Mouse (Mus musculus) liver, adult 2 months (tissue): ENCODE results near the gene Gm20403.

Experiments used
- CTCF ChIP-seq: fragments of 200-500 bp; IDR thresholded peaks from 2 replicates; pipeline ENCODE4 v1.5.1; 2011; ENCODE audit warnings: low read depth, low read length, control low read depth
- POLR2A ChIP-seq: fragments of 200-500 bp; IDR thresholded peaks from 2 replicates; pipeline ENCODE4 v1.6.1; 2011; ENCODE audit warnings: low read length, control low read depth; ENCODE audit not compliant: insufficient read depth; ENCODE audit errors: extremely low read depth

- TF ChIP-seq CTCF: no peak
- TF ChIP-seq POLR2A: no peak
These were observed 30.2 kb upstream of the Gm20403 start for GRCm38 (mm10) chr12:55016339-55017118.
